Mouse (Mus musculus) kidney, embryonic 15.5 days (tissue): Measurements from ENCODE around the gene Clip1. TPM values are rescaled to one million over a fixed set of nuclear protein-coding genes. Genes with fewer than 3 reads are reported as not detected.
A peak's percentile ranks its signal among the peaks of the same experiment; 100 is the strongest.

Source experiments
- ATAC-seq: fragments of 200-750 bp; cut with Nextera tagmentation; replicated peaks from 2 replicates; pipeline ENCODE4 v1.8.0; 2017; ENCODE audit warnings: moderate TSS enrichment; ENCODE audit not compliant: low FRiP score
- H3K27ac ChIP-seq: fragments of 300-500 bp; sonication (generic); 2 replicates; pipeline ENCODE4 v1.5.1; 2015; ENCODE audit warnings: mild to moderate bottlenecking, inconsistent platforms
- H3K27me3 ChIP-seq: fragments of 300-500 bp; sonication (generic); 2 replicates; pipeline ENCODE4 v1.6.1; 2015; ENCODE audit warnings: inconsistent platforms
- H3K36me3 ChIP-seq: fragments of 300-500 bp; sonication (generic); 2 replicates; pipeline ENCODE4 v1.6.1; 2015; ENCODE audit warnings: inconsistent platforms
- H3K4me1 ChIP-seq: fragments of 300-500 bp; sonication (generic); 2 replicates; pipeline ENCODE4 v1.6.1; 2015; ENCODE audit warnings: inconsistent platforms
- H3K4me2 ChIP-seq: fragments of 300-500 bp; sonication (generic); 2 replicates; pipeline ENCODE4 v1.6.1; 2015; ENCODE audit warnings: moderate library complexity, mild to moderate bottlenecking, inconsistent platforms
- H3K4me3 ChIP-seq: fragments of 300-500 bp; sonication (generic); replicated peaks from 2 replicates; pipeline ENCODE4 v1.5.1; 2015; ENCODE audit warnings: mild to moderate bottlenecking, inconsistent platforms
- H3K9ac ChIP-seq: fragments of 300-500 bp; sonication (generic); 2 replicates; pipeline ENCODE4 v1.6.1; 2015; ENCODE audit warnings: mild to moderate bottlenecking, inconsistent platforms
- H3K9me3 ChIP-seq: fragments of 300-500 bp; sonication (generic); replicated peaks from 2 replicates; pipeline ENCODE4 v1.6.1; 2016; ENCODE audit warnings: inconsistent platforms
- WGBS: fragments of 180-500 bp; shearing (Covaris S2); methylation state at CpG from one replicate; pipeline ENCODE4 v1.1.7; 2015; ENCODE audit warnings: mixed read lengths; 5-methylcytosine and 5-hydroxymethylcytosine counted together
- polyA plus RNA-seq: library from polyadenylated mRNA; unstranded; fragments of >200 nt; fragmentation: Nextera tagmentation; extraction: Ambion mirVana; gene quantifications from 2 replicates; pipeline ENCODE4 v1.2.1, GENCODE M21; 2015

The Clip1 gene
- polyA plus RNA-seq, 1 experiment from 2014 or later = 34.1 TPM

DNA sequence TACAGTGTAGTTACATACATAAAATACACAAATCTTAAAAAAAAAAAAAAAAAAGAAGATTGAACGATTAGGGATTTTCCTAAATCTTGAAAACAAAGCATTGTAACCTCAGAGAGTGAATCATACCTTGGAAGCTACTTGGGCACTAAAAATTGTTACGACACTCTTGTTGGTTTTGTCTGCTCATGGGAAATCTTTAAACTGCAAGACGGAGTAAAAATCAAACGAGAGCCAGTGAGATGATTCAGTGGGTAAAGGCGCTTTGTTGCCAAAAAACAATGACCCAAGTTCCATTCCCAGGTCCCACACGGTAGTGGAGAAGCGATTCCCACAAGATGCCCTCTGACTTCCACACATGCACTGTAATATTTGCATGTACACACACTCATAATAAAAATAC lies 11.8 kb upstream of the Clip1 start:
- ATAC-seq = no peak
- Histone ChIP-seq H3K9ac (no peak overlapping the region), H3K9me3 (no peaks in the 10 kb centered on the region), H3K4me1 (no peaks in the 10 kb centered on the region), H3K4me3 (no peak overlapping the region), H3K27me3 (no peaks in the 10 kb centered on the region), H3K27ac (no peak overlapping the region), H3K36me3 (peaks cover 41% of the 10 kb centered on the region), H3K4me2 (no peak overlapping the region)
- WGBS = 87% methylated on average over 7 of the region's 7 CpGs

DNA sequence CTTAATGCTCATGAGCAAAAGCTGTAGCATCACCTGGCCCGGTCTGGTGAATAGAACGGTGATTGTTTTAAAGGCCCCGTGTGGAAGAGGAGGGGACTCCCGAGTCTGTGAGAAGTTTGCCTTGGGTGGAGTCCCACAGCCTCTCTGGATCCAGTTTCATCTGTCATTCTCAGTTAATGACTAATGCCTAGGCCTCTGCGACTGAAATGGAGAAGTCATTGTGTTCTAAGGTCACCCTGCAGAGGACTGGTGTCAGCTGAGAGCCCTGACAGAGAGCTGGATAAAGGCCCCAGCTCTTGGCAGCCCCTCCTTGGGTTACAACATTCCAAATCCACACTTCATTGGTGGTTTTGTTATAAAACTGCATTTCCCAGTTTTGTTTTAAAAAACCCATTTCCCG lies 10.1 kb upstream of the Clip1 start:
- H3K9ac ChIP-seq = no peak overlapping the region
- H3K4me1 ChIP-seq = no peaks in the 10 kb centered on the region
- H3K9me3 ChIP-seq = no peaks in the 10 kb centered on the region
- H3K4me3 ChIP-seq = no peak overlapping the region
- no peak overlapping the region for H3K4me2 ChIP-seq
- H3K27ac ChIP-seq = no peak overlapping the region
- no peaks in the 10 kb centered on the region for H3K27me3 ChIP-seq
- ATAC-seq = no peak
- 43% methylated on average over 6 of the region's 6 CpGs for WGBS
- H3K36me3 ChIP-seq = peaks cover 23% of the 10 kb centered on the region

DNA sequence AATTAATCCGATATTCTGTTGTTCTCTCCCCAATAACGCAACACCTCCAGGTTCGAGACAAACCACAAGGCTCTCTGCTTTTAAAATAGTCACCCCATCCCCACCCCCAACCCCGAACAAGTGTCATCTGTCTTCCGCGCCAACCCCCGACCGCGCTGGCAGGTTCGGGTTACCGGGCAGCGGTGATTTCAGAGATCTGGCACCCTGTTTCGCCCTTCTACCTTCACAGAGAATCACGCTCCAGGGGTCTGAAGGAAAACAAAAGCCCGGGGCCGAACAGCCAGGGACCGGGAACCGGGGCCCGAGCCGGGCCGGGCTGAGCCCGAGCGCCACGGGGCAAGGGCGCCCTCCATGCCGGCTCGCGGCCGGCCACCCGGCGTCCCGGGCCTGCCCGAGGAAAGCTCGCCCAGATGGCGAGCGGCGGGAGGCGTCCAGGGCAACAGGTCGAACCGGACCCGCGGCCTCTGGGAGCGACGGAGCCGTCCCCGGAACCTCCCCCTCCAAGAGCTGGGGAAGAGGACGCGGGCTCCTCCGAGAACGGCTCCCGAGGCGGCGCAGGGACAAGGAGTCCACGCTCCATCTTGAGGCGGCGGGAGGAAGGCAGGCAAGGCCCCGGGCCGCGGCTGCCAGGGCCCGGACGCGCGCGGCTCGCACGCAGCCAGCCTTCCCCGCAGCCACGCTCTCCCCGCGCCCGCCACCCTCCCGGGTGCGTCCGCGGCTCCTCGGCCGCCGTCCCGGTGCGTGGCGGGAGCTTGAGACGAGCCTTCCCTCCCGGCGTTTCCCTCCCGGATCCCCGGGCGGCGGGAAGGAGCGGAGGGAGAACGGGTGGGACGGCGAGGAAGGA lies 819 bp downstream of the Clip1 start:
- Histone ChIP-seq H3K4me3 (peak overlapping the region; percentile 97), H3K4me1 (peaks cover 33% of the 10 kb centered on the region), H3K9ac (peak overlapping the region; percentile 91), H3K27ac (peak overlapping the region; percentile 91), H3K27me3 (no peaks in the 10 kb centered on the region), H3K36me3 (no peaks in the 10 kb centered on the region), H3K9me3 (no peaks in the 10 kb centered on the region), H3K4me2 (peak overlapping the region; percentile 90)
- ATAC-seq = peak; percentile 75
- WGBS = under 1% methylated on average over 67 of the region's 92 CpGs

DNA sequence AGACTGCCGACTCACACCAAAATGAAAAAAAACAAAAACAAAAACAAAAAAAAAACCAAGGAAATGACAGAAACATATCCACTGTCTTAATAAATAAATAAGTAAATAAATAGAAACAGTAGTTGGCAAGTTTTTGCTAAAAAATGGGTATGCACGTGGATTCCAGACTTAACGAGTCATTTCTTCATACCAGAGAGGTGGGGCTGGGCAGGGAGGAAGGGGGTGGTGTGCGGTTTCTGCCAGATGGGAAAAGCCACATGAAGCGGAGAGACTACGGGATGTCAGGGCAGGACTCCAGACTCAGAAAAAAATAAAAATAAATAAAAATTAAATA lies 1.4 kb downstream of the Clip1 start:
- H3K4me2 ChIP-seq = peak overlapping the region; percentile 90
- peak overlapping the region; percentile 91; the same call in 1 of the 2 replicates for H3K27ac ChIP-seq
- no peaks in the 10 kb centered on the region for H3K36me3 ChIP-seq
- no peaks in the 10 kb centered on the region for H3K27me3 ChIP-seq
- peaks cover 33% of the 10 kb centered on the region for H3K4me1 ChIP-seq
- H3K9ac ChIP-seq = peak overlapping the region; percentile 91
- no peaks in the 10 kb centered on the region for H3K9me3 ChIP-seq
- H3K4me3 ChIP-seq = peak overlapping the region; percentile 97
- 2% methylated on average over 6 of the region's 6 CpGs for WGBS
- peak; percentile 30; the same call in 1 of the 2 replicates for ATAC-seq

DNA sequence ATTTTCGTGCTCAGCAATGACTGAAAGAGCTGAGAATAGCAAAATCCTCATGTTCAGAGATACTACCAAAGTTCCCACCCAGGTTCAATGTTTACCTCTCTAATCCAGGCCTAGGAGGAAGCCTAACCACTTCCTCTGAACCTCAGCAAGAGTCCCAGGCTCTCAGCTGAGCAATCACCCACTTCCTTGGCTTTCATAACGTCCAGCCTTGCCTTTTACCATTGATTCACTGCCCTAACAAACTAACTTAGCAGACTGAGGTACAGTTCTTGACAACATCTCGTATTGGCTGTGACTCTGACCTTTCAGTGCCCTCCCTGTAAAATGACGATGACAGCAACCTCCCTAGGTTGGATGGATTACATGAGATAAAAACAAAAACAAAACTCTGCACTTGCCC lies 2.0 kb downstream of the Clip1 start:
- no peaks in the 10 kb centered on the region for H3K36me3 ChIP-seq
- H3K27me3 ChIP-seq = no peaks in the 10 kb centered on the region
- H3K4me3 ChIP-seq = peak overlapping the region; percentile 97
- WGBS = 30% methylated on average over 4 of the region's 4 CpGs
- no peak for ATAC-seq
- no peak overlapping the region for H3K27ac ChIP-seq
- H3K4me1 ChIP-seq = peaks cover 33% of the 10 kb centered on the region
- no peak overlapping the region for H3K9ac ChIP-seq
- H3K9me3 ChIP-seq = no peaks in the 10 kb centered on the region
- peak overlapping the region; percentile 90 for H3K4me2 ChIP-seq

DNA sequence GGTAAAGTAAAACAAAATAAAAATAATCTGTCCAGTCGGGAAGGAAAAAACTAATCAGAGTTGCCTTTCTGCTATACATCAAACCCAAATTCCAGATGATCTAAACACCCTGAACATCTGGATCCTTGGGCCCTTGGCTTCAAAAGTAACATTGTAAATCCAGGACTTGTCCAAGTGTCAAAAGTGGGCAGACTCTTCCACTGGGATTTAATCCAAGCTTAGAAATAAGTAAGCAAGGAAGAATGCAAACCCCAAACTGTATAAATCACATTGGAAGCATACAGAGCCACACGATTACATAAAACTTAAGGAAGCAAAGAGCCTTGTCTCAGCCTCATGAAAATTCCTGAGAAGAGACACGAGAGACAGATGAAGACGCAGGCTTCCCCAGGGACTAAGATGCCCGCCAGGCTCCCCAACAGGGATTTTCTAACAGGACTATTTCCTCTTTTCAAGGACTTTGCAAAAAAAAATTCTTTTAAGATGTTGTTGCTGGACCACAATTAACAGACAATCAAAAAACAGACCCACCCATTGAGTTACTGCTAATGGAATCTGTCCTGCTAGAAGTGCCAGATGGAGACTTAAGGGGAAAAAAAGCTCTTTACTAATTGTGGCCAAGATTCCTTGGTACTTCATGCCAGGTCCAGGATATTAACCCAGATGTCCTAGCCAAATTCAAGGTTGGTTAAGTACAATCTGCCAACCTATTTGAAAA lies 4.7 kb downstream of the Clip1 start:
- Histone ChIP-seq H3K4me1 (peaks cover 39% of the 10 kb centered on the region), H3K4me2 (no peak overlapping the region), H3K36me3 (no peaks in the 10 kb centered on the region), H3K9ac (no peak overlapping the region), H3K27ac (peak overlapping the region; percentile 56; the same call in 1 of the 2 replicates), H3K9me3 (no peaks in the 10 kb centered on the region), H3K27me3 (no peaks in the 10 kb centered on the region), H3K4me3 (no peak overlapping the region)
- ATAC-seq = no peak
- 34% methylated on average over 5 of the region's 5 CpGs for WGBS

DNA sequence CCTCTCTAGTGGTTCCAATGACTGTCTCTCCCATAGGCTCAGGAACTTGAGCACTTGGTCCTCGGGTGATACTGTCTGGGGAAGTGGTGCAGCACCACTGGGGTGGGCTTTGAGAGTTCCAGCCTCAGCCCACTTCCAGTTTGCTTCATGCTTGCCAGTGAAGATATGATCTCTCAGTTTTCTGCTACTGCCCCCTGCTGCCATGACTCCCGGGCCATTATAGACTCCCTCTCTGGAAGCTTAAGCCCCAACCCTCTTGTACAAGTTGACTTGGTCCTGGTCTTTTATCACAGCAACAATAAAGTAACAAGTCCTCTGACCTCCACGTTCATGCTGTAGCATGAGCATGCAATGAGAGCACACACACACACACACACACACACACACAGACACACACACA lies 5.3 kb downstream of the Clip1 start:
- no peak overlapping the region for H3K9ac ChIP-seq
- H3K27ac ChIP-seq = no peak overlapping the region
- H3K4me2 ChIP-seq = no peak overlapping the region
- no peaks in the 10 kb centered on the region for H3K36me3 ChIP-seq
- no peaks in the 10 kb centered on the region for H3K27me3 ChIP-seq
- H3K4me3 ChIP-seq = no peak overlapping the region
- H3K4me1 ChIP-seq = peaks cover 38% of the 10 kb centered on the region
- ATAC-seq = no peak
- H3K9me3 ChIP-seq = no peaks in the 10 kb centered on the region
- WGBS = 74% methylated on average over 3 of the region's 3 CpGs

DNA sequence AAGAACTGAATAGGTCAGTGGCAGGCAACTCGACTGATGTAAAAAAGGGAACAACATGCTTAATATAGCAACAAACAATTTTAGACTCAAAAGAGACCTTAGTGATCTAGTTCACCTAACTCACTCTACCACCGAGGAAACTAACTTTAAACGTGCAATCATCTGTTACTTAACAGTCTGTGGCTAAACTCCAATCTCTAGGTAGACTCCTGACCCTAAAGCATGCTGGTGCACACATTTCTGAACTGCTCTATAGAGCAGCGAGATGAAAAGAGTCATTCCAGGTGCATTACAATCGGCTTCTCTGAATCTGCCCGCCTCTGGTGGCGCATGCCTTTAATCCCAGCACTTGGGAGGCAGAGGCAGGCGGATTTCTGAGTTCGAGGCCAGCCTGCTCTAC lies 8.7 kb downstream of the Clip1 start:
- Histone ChIP-seq H3K9me3 (no peaks in the 10 kb centered on the region), H3K36me3 (no peaks in the 10 kb centered on the region), H3K27ac (no peak overlapping the region), H3K4me3 (no peak overlapping the region), H3K4me2 (no peak overlapping the region), H3K4me1 (peaks cover 34% of the 10 kb centered on the region), H3K9ac (no peak overlapping the region), H3K27me3 (no peaks in the 10 kb centered on the region)
- 81% methylated on average over 9 of the region's 9 CpGs for WGBS
- ATAC-seq = no peak

DNA sequence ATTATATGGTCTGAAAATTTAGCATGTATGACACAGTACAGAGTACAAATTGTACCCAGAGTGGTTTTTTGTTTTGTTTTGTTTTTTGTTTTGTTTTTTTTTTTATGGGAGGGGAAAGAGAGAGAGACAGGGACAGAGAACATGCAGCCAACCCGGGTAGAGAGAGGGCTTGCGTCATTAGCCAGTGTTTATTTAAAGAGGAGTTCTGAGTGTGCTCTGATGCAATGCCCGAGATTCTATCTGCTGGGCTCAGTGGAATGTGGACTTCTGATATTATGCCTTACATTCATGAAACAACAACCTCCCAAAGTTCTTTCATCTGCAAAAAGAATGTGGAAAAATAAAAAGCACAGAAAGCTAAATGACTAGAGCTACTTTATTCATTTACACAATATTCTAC lies 9.2 kb downstream of the Clip1 start:
- no peak overlapping the region for H3K27ac ChIP-seq
- no peak overlapping the region for H3K4me2 ChIP-seq
- H3K4me3 ChIP-seq = no peak overlapping the region
- 11% methylated on average over 3 of the region's 3 CpGs for WGBS
- no peak for ATAC-seq
- H3K36me3 ChIP-seq = no peaks in the 10 kb centered on the region
- H3K9ac ChIP-seq = no peak overlapping the region
- H3K27me3 ChIP-seq = no peaks in the 10 kb centered on the region
- H3K4me1 ChIP-seq = peaks cover 36% of the 10 kb centered on the region
- no peaks in the 10 kb centered on the region for H3K9me3 ChIP-seq

DNA sequence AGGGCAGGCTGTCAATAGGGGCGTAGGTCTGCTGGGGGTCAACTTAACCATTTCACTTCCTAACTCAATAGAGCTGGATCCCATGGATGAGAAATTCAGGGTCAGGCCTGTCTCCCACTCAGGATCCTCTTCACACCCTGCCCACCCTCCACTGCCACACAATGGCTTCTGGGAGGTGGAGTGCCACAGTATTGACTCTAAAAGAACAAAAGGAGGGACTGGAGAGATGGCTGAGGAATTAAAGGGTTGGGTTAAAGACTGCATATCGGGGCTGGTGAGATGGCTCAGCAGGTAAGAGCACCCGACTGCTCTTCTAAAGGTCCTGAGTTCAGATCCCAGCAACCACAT lies 13.0 kb downstream of the Clip1 start:
- no peak for ATAC-seq
- Histone ChIP-seq H3K4me1 (peaks cover 29% of the 10 kb centered on the region), H3K9me3 (no peaks in the 10 kb centered on the region), H3K4me3 (no peak overlapping the region), H3K9ac (no peak overlapping the region), H3K27ac (peak overlapping the region; percentile 60; the same call in 1 of the 2 replicates), H3K36me3 (no peaks in the 10 kb centered on the region), H3K4me2 (no peak overlapping the region), H3K27me3 (no peaks in the 10 kb centered on the region)
- 75% methylated on average over 3 of the region's 3 CpGs for WGBS

DNA sequence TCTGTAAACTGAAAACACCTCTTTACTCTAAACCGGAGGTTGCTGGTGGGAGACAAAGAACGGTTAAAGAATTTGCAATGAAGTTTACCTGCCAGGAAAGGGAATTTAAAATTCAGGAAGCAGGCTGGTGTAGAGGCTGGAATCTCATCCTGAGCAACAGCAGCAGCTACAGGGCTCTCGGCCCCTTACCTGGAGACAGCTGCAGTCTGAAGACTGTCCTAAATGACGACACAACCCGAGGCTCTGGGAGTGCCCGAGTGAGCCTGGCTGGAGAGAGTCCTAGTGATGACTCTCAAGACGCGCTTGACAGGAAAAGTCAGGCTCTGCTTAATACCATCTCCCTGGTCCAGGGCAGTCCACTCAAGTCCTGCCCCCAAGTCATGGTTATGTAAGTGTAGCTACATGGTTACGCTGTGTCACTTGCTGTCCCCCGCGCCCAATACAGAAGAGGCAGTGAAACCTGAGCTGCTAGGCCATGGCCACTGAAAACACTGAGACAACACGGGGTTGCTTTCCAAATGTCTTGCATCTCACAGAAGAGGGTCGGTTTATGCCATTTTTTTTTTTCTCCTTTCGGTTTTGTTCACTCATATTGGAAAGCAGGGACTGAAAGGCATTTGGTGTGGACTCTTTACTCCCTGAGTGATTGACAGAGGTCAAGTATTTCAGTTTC lies 13.5 kb downstream of the Clip1 start:
- Histone ChIP-seq H3K27me3 (no peaks in the 10 kb centered on the region), H3K4me3 (0 out of 2 replicates have a peak overlapping the region, but pooled peaks have one; percentile 13), H3K36me3 (no peaks in the 10 kb centered on the region), H3K4me2 (peak overlapping the region; percentile 41), H3K27ac (peak overlapping the region; percentile 60), H3K4me1 (peaks cover 29% of the 10 kb centered on the region), H3K9me3 (no peaks in the 10 kb centered on the region), H3K9ac (peak overlapping the region; percentile 12; the same call in 1 of the 2 replicates)
- ATAC-seq = peak; percentile 74
- 28% methylated on average over 14 of the region's 14 CpGs for WGBS
